Mouse (Mus musculus) intestine, embryonic 16.5 days (tissue): ENCODE results near the gene Thrsp. TPM values are rescaled to one million over a fixed set of nuclear protein-coding genes. Genes with fewer than 3 reads are reported as not detected.

Source experiments
- polyA plus RNA-seq: library from polyadenylated mRNA; unstranded; fragments of >200 nt; fragmentation: Nextera tagmentation; extraction: Ambion mirVana; gene quantifications from 2 replicates; pipeline ENCODE4 v1.2.1, GENCODE M21; 2015

Thrsp gene
- polyA plus RNA-seq, 1 experiment from 2014 or later = 0.40 TPM

Other genes with a start within 250 kb of the Thrsp start
- gene Usp35, start 85.7 kb downstream of the Thrsp start, polyA plus RNA-seq = 0.54 and 0.60 TPM in 2 replicates
- gene Kctd21, start 85.4 kb downstream of the Thrsp start, polyA plus RNA-seq = 4.1 and 4.4 TPM in 2 replicates
- 51.3 and 55.7 TPM in 2 replicates for gene Alg8, start 46.1 kb downstream of the Thrsp start, polyA plus RNA-seq
- gene Ndufc2, start 17.7 kb downstream of the Thrsp start, polyA plus RNA-seq = 377 and 385 TPM in 2 replicates
- 6.8 and 7.3 TPM in 2 replicates for gene Kctd14, start 33.6 kb upstream of the Thrsp start, polyA plus RNA-seq
- 38.7 and 41.2 TPM in 2 replicates for gene Ints4, start 63.2 kb upstream of the Thrsp start, polyA plus RNA-seq
- gene Aamdc, start 161.8 kb upstream of the Thrsp start, polyA plus RNA-seq = 78.6 and 81.8 TPM in 2 replicates
- 11.9 and 16.0 TPM in 2 replicates for gene Rsf1, start 162.2 kb upstream of the Thrsp start, polyA plus RNA-seq